25 mouse cellular contexts compared by ENCODE assay signal in genomic region chr2:159763115-159763514, GRCm38 (mm10).
"Had no signal": no experiment of that assay in that cellular context is flagged by ENCODE, and none has a peak within 500 bp of the region (broad histone marks: within the 10 kb centered on the region; RNA-seq: fewer than 3 reads in every experiment).

No protein-coding gene starts in this region.

- H3K36me3 ChIP-seq: heart, embryonic 13.5 days; heart, embryonic 15.5 days; hindbrain, embryonic 13.5 days; hindbrain, embryonic 15.5 days; kidney, embryonic 15.5 days; limb, embryonic 13.5 days; limb, embryonic 15.5 days had no signal

- H3K27me3 ChIP-seq: heart, embryonic 13.5 days; heart, embryonic 15.5 days; hindbrain, embryonic 13.5 days; hindbrain, embryonic 15.5 days; kidney, embryonic 15.5 days; limb, embryonic 13.5 days; limb, embryonic 15.5 days had no signal

- DNase-seq: gastrocnemius, adult 2 months; gastrocnemius, postnatal 10 days; gastrocnemius, postnatal 25 days; heart, adult 18-20 months; heart, postnatal 14 days; heart, postnatal 36 days; kidney, adult 11 months; kidney, adult 2 months; kidney, adult 9 months; kidney, postnatal 14 days; kidney, postnatal 36 days; layer of hippocampus, adult 9-11 months; layer of hippocampus, postnatal 36 days; left cerebral cortex, postnatal 4 days had no signal

- H3K4me3 ChIP-seq: gastrocnemius, adult 2 months; heart, embryonic 13.5 days; heart, embryonic 15.5 days; hindbrain, embryonic 13.5 days; hindbrain, embryonic 15.5 days; kidney, embryonic 15.5 days; limb, embryonic 13.5 days; limb, embryonic 15.5 days had no signal

- H3K4me2 ChIP-seq: heart, embryonic 11.5 days; heart, embryonic 13.5 days; heart, embryonic 15.5 days; hindbrain, embryonic 13.5 days; hindbrain, embryonic 15.5 days; kidney, embryonic 15.5 days; limb, embryonic 13.5 days; limb, embryonic 15.5 days had no signal

- H3K4me1 ChIP-seq: heart, embryonic 13.5 days; heart, embryonic 15.5 days; hindbrain, embryonic 13.5 days; hindbrain, embryonic 15.5 days; kidney, embryonic 15.5 days; limb, embryonic 13.5 days; limb, embryonic 15.5 days had no signal

- H3K9me3 ChIP-seq: heart, embryonic 13.5 days; heart, embryonic 15.5 days; hindbrain, embryonic 13.5 days; hindbrain, embryonic 15.5 days; kidney, embryonic 15.5 days; limb, embryonic 13.5 days; limb, embryonic 15.5 days had no signal

- ATAC-seq: forebrain, embryonic 16.5 days; hindbrain, postnatal 0 days had no signal

- H3K27ac ChIP-seq: gastrocnemius, adult 2 months; heart, embryonic 13.5 days; heart, embryonic 15.5 days; hindbrain, embryonic 13.5 days; hindbrain, embryonic 15.5 days; hindbrain, postnatal 0 days; kidney, embryonic 15.5 days; kidney, postnatal 0 days; limb, embryonic 13.5 days; limb, embryonic 15.5 days had no signal

- H3K9ac ChIP-seq: heart, embryonic 13.5 days; heart, embryonic 15.5 days; hindbrain, embryonic 13.5 days; hindbrain, embryonic 15.5 days; kidney, embryonic 15.5 days; limb, embryonic 13.5 days; limb, embryonic 15.5 days had no signal
